Mouse (Mus musculus) megakaryocyte, embryonic 14.5 days (primary cell): ENCODE measurements around the gene Sfpq.

Source experiments
- FLI1 ChIP-seq: IDR thresholded peaks from 2 replicates; pipeline ENCODE4 v1.6.1; 2012; ENCODE audit warnings: low read length, inconsistent platforms, mixed read lengths
- GATA1 ChIP-seq: IDR thresholded peaks from 3 replicates; pipeline ENCODE4 v1.6.1; 2012; ENCODE audit warnings: mixed read lengths, low read length, inconsistent platforms, borderline replicate concordance

DNA sequence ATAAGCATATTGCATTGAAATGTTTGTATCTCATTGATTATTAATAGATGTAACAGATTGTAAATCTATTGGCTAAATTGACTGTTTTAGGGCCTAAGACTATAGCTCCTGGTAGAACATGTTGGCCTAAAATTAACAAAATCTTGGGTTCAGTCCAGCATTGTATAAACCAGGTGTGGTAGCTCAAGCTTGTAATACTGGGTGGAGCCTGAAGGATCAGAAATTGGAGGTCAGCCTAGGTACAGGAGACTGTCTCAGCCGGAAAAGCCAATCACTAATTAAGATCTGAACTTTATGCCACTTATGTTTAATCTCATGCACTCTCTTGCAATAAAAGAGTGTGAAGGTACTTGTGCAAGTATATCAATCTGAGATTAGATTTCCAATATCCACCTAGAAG lies 64.6 kb downstream of the Sfpq start:
- TF ChIP-seq GATA1 (no peak), FLI1 (no peak)
